Mouse (Mus musculus): ENCODE results near the gene Eif2b4.

Gene Eif2b4

DNA sequence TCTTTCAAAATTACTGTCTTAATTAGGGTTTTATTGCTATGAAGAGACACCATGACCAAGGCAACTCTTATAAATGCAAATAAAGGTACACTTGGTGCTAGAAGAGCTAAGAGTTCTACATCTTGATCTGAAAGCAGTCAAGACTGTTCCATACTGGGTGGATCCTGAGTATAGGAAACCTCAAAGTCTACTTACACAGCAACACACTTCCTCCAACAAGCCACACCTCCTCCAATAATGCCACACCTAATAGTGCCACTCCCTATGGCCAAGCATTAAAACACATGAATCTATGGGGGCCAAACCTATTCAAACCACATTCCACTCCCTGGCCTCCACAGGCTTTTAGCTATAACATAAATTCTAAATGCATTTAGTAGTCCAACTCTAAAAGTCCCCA, 30.8 kb downstream of the Eif2b4 start:
- DNase-seq (ENCODE audit: low spot score in 2 of 2) = no peak

- DNase-seq (ENCODE audit: low spot score in 2 of 2) = peak; percentile 88 to 93
Measured at GRCm38 (mm10) chr5:31154152-31154553, 39.1 kb downstream of the Eif2b4 start, which contains the start of gene Mpv17. Gene Mpv17 (minus strand): TSS chr5:31154251.

- peak in 1 of 2 experiments; percentile 30 for DNase-seq (ENCODE audit: low spot score in 2 of 2)
Measured at GRCm38 (mm10) chr5:31153516-31154151, 39.6 kb downstream of the Eif2b4 start.

DNA sequence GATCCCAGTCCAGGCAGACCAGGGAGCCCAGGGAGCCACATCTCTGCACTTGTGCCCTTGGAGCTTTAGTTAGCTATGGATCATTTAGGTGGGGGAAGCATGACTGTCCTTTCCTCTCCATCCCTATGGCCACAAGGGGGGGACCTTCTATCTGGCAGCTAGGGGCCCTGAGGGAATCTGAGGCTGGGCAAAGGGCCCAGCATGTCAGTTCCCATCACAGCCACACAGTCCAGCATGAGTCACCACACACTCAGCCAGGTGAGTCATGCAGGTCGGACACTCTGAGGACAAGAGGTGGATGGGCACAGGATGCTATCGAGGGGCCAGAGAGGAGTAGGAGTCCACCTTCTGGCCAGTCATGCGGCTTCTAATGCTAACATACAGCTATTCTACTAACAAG, 41.5 kb downstream of the Eif2b4 start:
- DNase-seq (ENCODE audit: low spot score in 2 of 2) = no peak

GRCm38 (mm10) chr5:31149781-31150180, 43.4 kb downstream of the Eif2b4 start:
- no peak for DNase-seq (ENCODE audit: low spot score in 2 of 2)

- DNase-seq (ENCODE audit: low spot score in 2 of 2) = no peak
Measured at GRCm38 (mm10) chr5:31138968-31139425, 54.2 kb downstream of the Eif2b4 start.

DNA sequence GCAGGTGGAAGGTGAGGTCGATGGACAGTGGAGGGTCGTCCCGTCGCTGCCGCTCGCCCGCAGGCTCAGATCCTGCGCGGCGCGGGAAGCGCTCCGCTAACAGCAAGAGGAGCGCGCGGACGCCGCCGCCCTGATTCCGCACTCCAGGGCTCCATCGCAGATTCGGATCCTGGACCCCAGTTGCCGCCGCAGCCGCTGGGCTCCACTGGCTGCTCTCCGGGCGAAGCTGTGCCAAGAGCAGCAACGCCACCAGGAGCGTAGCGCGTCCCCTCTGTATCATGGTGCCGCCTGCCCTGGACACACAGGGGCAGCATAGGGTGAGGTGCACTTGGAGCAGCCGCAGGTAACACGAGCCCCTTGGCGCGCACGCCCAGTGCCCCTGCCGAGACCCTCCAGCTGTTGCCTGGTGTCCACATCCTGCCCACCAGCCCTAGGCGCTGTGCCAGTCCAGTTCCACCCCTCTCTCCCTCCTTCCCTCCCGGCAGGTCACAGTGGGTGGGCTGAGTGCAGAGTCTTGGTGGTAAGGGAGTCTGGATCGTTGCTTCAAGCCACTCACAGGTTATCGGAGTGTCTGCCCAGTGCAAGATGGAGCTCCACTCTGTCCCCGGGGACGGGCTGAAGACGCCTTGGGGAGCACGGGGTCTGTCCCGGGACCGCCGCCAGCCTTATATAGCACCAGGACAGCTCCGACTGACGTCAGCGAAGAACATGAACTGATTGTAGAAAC, 54.8 kb downstream of the Eif2b4 start, which contains the start of gene Ucn:
Gene Ucn (minus strand): TSS at position 589 of the 727 bp plus-strand sequence.
- DNase-seq (ENCODE audit: low spot score in 2 of 2) = peak in 1 of 2 experiments; percentile 37

GRCm38 (mm10) chr5:31137658-31138057, 55.6 kb downstream of the Eif2b4 start:
- no peak for DNase-seq (ENCODE audit: low spot score in 2 of 2)

All from right cerebral cortex, postnatal 10 days (tissue).